Mouse (Mus musculus) E14TG2a.4 (cell line): Measurements from ENCODE around the gene Mprip.

ENCODE experiments used
- CTCF ChIP-seq: conservative IDR thresholded peaks from 2 replicates; pipeline ENCODE4 v1.5.1; 2014; ENCODE audit warnings: low read length
- POU5F1 ChIP-seq: IDR thresholded peaks from 2 replicates; pipeline ENCODE4 v1.6.1; 2014; ENCODE audit warnings: low read length, borderline replicate concordance

DNA sequence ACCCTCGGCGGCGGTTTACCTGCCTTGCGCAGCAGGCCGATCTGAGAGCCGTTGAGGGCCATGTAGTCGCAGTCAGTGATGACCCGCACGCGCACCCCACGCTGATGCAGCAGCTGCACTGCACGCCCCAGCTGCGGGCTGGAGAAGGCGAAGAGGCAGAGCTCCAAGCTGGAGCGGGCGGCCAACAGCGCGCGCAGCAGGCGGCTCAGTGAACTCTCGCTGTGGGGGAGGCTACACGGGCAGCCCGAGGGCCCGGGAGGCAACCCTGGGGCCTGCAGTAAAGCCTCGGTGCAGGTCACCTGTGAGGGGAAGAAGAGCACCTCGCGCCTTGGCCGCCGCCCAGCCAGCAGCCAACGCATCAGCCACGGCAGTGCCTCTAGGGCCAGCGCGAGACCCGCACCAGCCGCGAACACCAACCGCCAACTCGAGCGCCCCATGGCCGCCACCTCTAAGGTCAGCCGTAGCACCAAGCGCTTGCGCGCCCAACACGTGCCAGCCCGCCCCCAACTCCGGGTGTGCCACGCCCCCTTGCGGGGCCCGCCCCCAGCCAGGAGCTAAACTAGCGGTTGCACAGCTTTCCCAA, 126.2 kb downstream of the Mprip start, which contains the start of gene Pld6:
- TF ChIP-seq CTCF (no peak), POU5F1 (no peak)
